Comparison of ENCODE assay signal across 16 mouse cellular contexts in genomic region chr1:185469551-185470021, GRCm38 (mm10). TPM values are rescaled to one million over a fixed set of nuclear protein-coding genes. Genes with fewer than 3 reads are reported as not detected.
DNase-seq lines count a peak whose midpoint lies in the region; ATAC-seq and TF ChIP-seq lines count a peak whose summit lies in the region.
"Had no signal": no experiment of that assay in that cellular context is flagged by ENCODE, and none has a peak within 500 bp of the region (broad histone marks: within the 10 kb centered on the region; RNA-seq: fewer than 3 reads in every experiment).

No protein-coding gene starts in this region.

- peak overlapping the region; percentile 37; the same call in 1 of the 2 replicates for H3K27ac ChIP-seq in forebrain, embryonic 10.5 days
- no peak overlapping the region for H3K27ac ChIP-seq in forebrain, embryonic 14.5 days (ENCODE audit: low read depth, low read length)
- H3K27ac ChIP-seq in stomach, embryonic 15.5 days: no peak overlapping the region
- no peak overlapping the region for H3K27ac ChIP-seq in stomach, postnatal 0 days (replicated peaks)
- H3K27ac ChIP-seq in liver, embryonic 14.5 days: peak overlapping the region; percentile 99
- H3K27ac ChIP-seq: forebrain, embryonic 12.5 days; gastrocnemius, adult 2 months; hindbrain, embryonic 14.5 days had no signal

- no peak for ATAC-seq in forebrain, embryonic 14.5 days
- peak; percentile 83 for ATAC-seq in stomach, embryonic 15.5 days (ENCODE audit: insufficient read depth, low FRiP score, low read depth)
- ATAC-seq in stomach, postnatal 0 days (ENCODE audit: low FRiP score, low TSS enrichment): no peak
- ATAC-seq in liver, embryonic 14.5 days (ENCODE audit: insufficient read depth): peak; percentile 79

- H3K9ac ChIP-seq in forebrain, embryonic 14.5 days (ENCODE audit: low read length): no peak overlapping the region
- no peak overlapping the region for H3K9ac ChIP-seq in stomach, embryonic 15.5 days
- H3K9ac ChIP-seq in stomach, postnatal 0 days (ENCODE audit: low read length): no peak overlapping the region
- peak overlapping the region; percentile 74 for H3K9ac ChIP-seq in liver, embryonic 14.5 days (replicated peaks)
- H3K9ac ChIP-seq: forebrain, embryonic 12.5 days; hindbrain, embryonic 14.5 days had no signal

- peaks cover 4% of the 10 kb centered on the region for H3K4me1 ChIP-seq in forebrain, embryonic 10.5 days
- H3K4me1 ChIP-seq in forebrain, embryonic 14.5 days (ENCODE audit: control insufficient read depth, insufficient read depth, low read length): no peaks in the 10 kb centered on the region
- H3K4me1 ChIP-seq in stomach, embryonic 15.5 days: no peaks in the 10 kb centered on the region
- no peaks in the 10 kb centered on the region for H3K4me1 ChIP-seq in stomach, postnatal 0 days (replicated peaks; ENCODE audit: control insufficient read depth, insufficient read depth)
- peaks cover 71 to 77% of the 10 kb centered on the region in 2 experiments for H3K4me1 ChIP-seq in liver, embryonic 14.5 days (replicated peaks; ENCODE audit: control insufficient read depth in 2 of 2, insufficient read depth in 2 of 2, low read length in 1 of 2)
- H3K4me1 ChIP-seq: forebrain, embryonic 12.5 days had no signal

- no peak for DNase-seq in forebrain, embryonic 10.5 days (ENCODE audit: extremely low spot score, low spot score)
- no peak for DNase-seq in forebrain, embryonic 14.5 days (ENCODE audit: low spot score)
- DNase-seq in stomach, postnatal 0 days (ENCODE audit: low spot score): no peak
- DNase-seq in liver, embryonic 14.5 days (ENCODE audit: low read depth in 3 of 3, low spot score in 3 of 3): peak; percentile 69 to 71 (median 71)
- no peak for DNase-seq in embryo, embryonic 10 days (ENCODE audit: low spot score)
- DNase-seq in testis, postnatal 14 days (ENCODE audit: low spot score): no peak
- no peak for DNase-seq in left cerebral cortex, postnatal 14 days (ENCODE audit: low spot score in 2 of 2)
- DNase-seq: cerebellum, adult 8-10 months; gastrocnemius, adult 2 months; kidney, adult 9 months; left cerebral cortex, postnatal 4 days; lung, postnatal 36 days had no signal

- H3K4me2 ChIP-seq in forebrain, embryonic 14.5 days (ENCODE audit: low read length): no peak overlapping the region
- no peak overlapping the region for H3K4me2 ChIP-seq in stomach, embryonic 15.5 days
- no peak overlapping the region for H3K4me2 ChIP-seq in stomach, postnatal 0 days (replicated peaks; ENCODE audit: low read depth)
- peak overlapping the region; percentile 69 for H3K4me2 ChIP-seq in liver, embryonic 14.5 days (ENCODE audit: low read depth)
- H3K4me2 ChIP-seq: forebrain, embryonic 12.5 days; hindbrain, embryonic 14.5 days had no signal

- 84% methylated on average over 8 of the region's 8 CpGs for WGBS in forebrain, embryonic 10.5 days
- WGBS in forebrain, embryonic 14.5 days: 81% methylated on average over 8 of the region's 8 CpGs
- 60% methylated on average over 8 of the region's 8 CpGs for WGBS in stomach, embryonic 15.5 days
- WGBS in stomach, postnatal 0 days: 65% methylated on average over 8 of the region's 8 CpGs
- WGBS in liver, embryonic 14.5 days (ENCODE audit: insufficient replicate concordance): 9% methylated on average over 8 of the region's 8 CpGs

- no peaks in the 10 kb centered on the region for H3K27me3 ChIP-seq in forebrain, embryonic 10.5 days (ENCODE audit: poor library complexity, severe bottlenecking)
- H3K27me3 ChIP-seq in forebrain, embryonic 14.5 days (replicated peaks; ENCODE audit: control insufficient read depth, insufficient read depth, low read length): no peaks in the 10 kb centered on the region
- no peaks in the 10 kb centered on the region for H3K27me3 ChIP-seq in stomach, embryonic 15.5 days (replicated peaks)
- H3K27me3 ChIP-seq in stomach, postnatal 0 days (ENCODE audit: control insufficient read depth, insufficient read depth, low read length): no peaks in the 10 kb centered on the region
- H3K27me3 ChIP-seq in liver, embryonic 14.5 days (ENCODE audit: control insufficient read depth, insufficient read depth, low read length): no peaks in the 10 kb centered on the region
- H3K27me3 ChIP-seq: forebrain, embryonic 12.5 days had no signal

- TF ChIP-seq EP300 in stomach, postnatal 0 days (optimal IDR thresholded peaks at IDR 0.05): no peak
- peak; percentile 87 for TF ChIP-seq EP300 in liver, embryonic 14.5 days (IDR thresholded peaks at IDR 0.05; ENCODE audit: low read depth)

- no peak overlapping the region for H3K4me3 ChIP-seq in forebrain, embryonic 10.5 days
- H3K4me3 ChIP-seq in forebrain, embryonic 14.5 days (ENCODE audit: low read depth, low read length): no peak overlapping the region
- H3K4me3 ChIP-seq in stomach, embryonic 15.5 days (replicated peaks): no peak overlapping the region
- no peak overlapping the region for H3K4me3 ChIP-seq in stomach, postnatal 0 days (ENCODE audit: low read depth, low read length)
- H3K4me3 ChIP-seq in liver, embryonic 14.5 days (ENCODE audit: insufficient read depth in 1 of 2, low read depth in 2 of 2, low read length in 2 of 2): peak overlapping the region; percentile 16 to 33
- H3K4me3 ChIP-seq: forebrain, embryonic 12.5 days; gastrocnemius, adult 2 months had no signal

- no peak for TF ChIP-seq CTCF in stomach, postnatal 0 days (IDR thresholded peaks at IDR 0.05; ENCODE audit: low read depth)
- no peak for TF ChIP-seq CTCF in liver, embryonic 14.5 days (IDR thresholded peaks at IDR 0.05; ENCODE audit: low read depth)

- intact Hi-C loops in left cerebral cortex, postnatal 14 days (cut with DNase I): no loop called here

- H3K36me3 ChIP-seq in forebrain, embryonic 10.5 days (replicated peaks): no peaks in the 10 kb centered on the region
- H3K36me3 ChIP-seq in forebrain, embryonic 14.5 days (ENCODE audit: control insufficient read depth, insufficient read depth, low read length): peaks cover 20% of the 10 kb centered on the region; the same call in 1 of the 2 replicates
- H3K36me3 ChIP-seq in stomach, embryonic 15.5 days: no peaks in the 10 kb centered on the region
- H3K36me3 ChIP-seq in stomach, postnatal 0 days (ENCODE audit: control insufficient read depth, insufficient read depth, low read length): no peaks in the 10 kb centered on the region
- peaks cover 39% of the 10 kb centered on the region for H3K36me3 ChIP-seq in liver, embryonic 14.5 days (replicated peaks; ENCODE audit: control insufficient read depth, insufficient read depth, low read depth)

- H3K9me3 ChIP-seq in forebrain, embryonic 10.5 days: no peaks in the 10 kb centered on the region
- no peaks in the 10 kb centered on the region for H3K9me3 ChIP-seq in forebrain, embryonic 14.5 days (replicated peaks; ENCODE audit: control insufficient read depth, low read length)
- no peaks in the 10 kb centered on the region for H3K9me3 ChIP-seq in stomach, embryonic 15.5 days
- H3K9me3 ChIP-seq in stomach, postnatal 0 days (ENCODE audit: control insufficient read depth, low read length): no peaks in the 10 kb centered on the region
- no peaks in the 10 kb centered on the region for H3K9me3 ChIP-seq in liver, embryonic 14.5 days (ENCODE audit: control insufficient read depth, low read length)
- H3K9me3 ChIP-seq: forebrain, embryonic 12.5 days had no signal

RNA-seq across cellular contexts. Expression of gene Slc30a10, which starts 14.9 kb away (rescaled TPM):
- polyA plus RNA-seq in forebrain, embryonic 10.5 days (2016; fragmentation: Nextera tagmentation; extraction: Ambion mirVana): 1.6 and 2.0 TPM in 2 replicates
- polyA plus RNA-seq in forebrain, embryonic 14.5 days (2014; fragmentation: Nextera tagmentation; extraction: Ambion mirVana): 10.5 and 11.0 TPM in 2 replicates
- 1.4 and 1.6 TPM in 2 replicates for polyA plus RNA-seq in stomach, embryonic 15.5 days (2015; fragmentation: Nextera tagmentation; extraction: Ambion mirVana)
- polyA plus RNA-seq in stomach, postnatal 0 days (2015; fragmentation: Nextera tagmentation; extraction: Ambion mirVana): 0.01 and 0.06 TPM in 2 replicates
- polyA plus RNA-seq in liver, embryonic 14.5 days (2012; rRNA removed): 19.5 and 21.2 TPM in 2 replicates
- 13.3 and 14.9 TPM in 2 replicates for polyA plus RNA-seq in liver, embryonic 14.5 days (2014; fragmentation: Nextera tagmentation; extraction: Ambion mirVana)
- 10 to 100 TPM; 11.2 to 12.5 TPM for total RNA-seq in left cerebral cortex, postnatal 14 days (2021)
- total RNA-seq: gastrocnemius, adult 2 months had no signal
- polyA plus RNA-seq: urinary bladder, adult 2 months had no signal

Comparison
In these comparisons a context has a peak if more than half of its experiments do, and no peak if none do; other contexts are left out.
1. H3K27ac ChIP-seq: peak in forebrain, embryonic 10.5 days (single experiment) and liver, embryonic 14.5 days (single experiment); none in forebrain, embryonic 14.5 days (single experiment), stomach, embryonic 15.5 days (single experiment) and stomach, postnatal 0 days (single experiment).
2. ATAC-seq: peak in stomach, embryonic 15.5 days (single experiment) and liver, embryonic 14.5 days (single experiment); none in forebrain, embryonic 14.5 days (single experiment) and stomach, postnatal 0 days (single experiment).
3. DNase-seq: peak in liver, embryonic 14.5 days (3 of 3); none in forebrain, embryonic 10.5 days (single experiment), forebrain, embryonic 14.5 days (single experiment), stomach, postnatal 0 days (single experiment), embryo, embryonic 10 days (single experiment), testis, postnatal 14 days (single experiment) and left cerebral cortex, postnatal 14 days (0 of 2).
4. H3K4me3 ChIP-seq: peak in liver, embryonic 14.5 days (2 of 2); none in forebrain, embryonic 10.5 days (single experiment), forebrain, embryonic 14.5 days (single experiment), stomach, embryonic 15.5 days (single experiment) and stomach, postnatal 0 days (single experiment).